Mouse (Mus musculus) thymus, adult 2 months (tissue): ENCODE measurements around the gene 4933402N03Rik.

Experiments used
- CTCF ChIP-seq: fragments of 200-500 bp; IDR thresholded peaks from 2 replicates; pipeline ENCODE4 v1.5.1; 2012; ENCODE audit warnings: mild to moderate bottlenecking, control low read depth, low read length, moderate library complexity, borderline replicate concordance; ENCODE audit not compliant: control insufficient read depth, poor library complexity, insufficient read depth; ENCODE audit errors: extremely low read depth
- POLR2A ChIP-seq: fragments of 200-500 bp; IDR thresholded peaks from 2 replicates; pipeline ENCODE4 v1.6.1; 2012; ENCODE audit warnings: mild to moderate bottlenecking, low read length, control low read depth, moderate library complexity; ENCODE audit not compliant: control insufficient read depth, poor library complexity, insufficient read depth; ENCODE audit errors: extremely low read depth

DNA sequence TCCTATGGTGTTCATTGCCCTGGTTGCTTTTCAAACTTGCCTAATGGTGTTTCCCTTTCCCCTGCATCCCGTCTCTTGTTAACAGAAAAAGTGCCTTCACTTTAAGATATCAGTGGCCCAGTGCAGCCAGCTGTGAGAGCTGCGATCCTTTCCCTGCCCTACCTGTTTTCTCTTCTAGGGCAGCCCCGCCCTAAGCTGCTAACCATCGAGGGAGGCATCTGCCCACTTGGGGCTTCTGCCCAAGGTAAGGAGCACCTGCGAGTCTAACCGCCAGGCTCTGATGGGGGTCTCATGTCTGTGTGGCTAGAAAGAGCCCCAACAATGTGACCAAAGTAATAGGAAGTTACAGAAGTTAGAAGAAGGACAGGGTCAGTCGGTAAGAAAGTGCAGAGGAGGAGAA, 16.1 kb upstream of the 4933402N03Rik start:
- TF ChIP-seq POLR2A: no peak
- TF ChIP-seq CTCF: no peak
